Mouse (Mus musculus): ENCODE results near the gene Rps17. TPM values are rescaled to one million over a fixed set of nuclear protein-coding genes. Genes with fewer than 3 reads are reported as not detected.

Rps17 gene
- polyA plus RNA-seq, 1 experiment from 2014 or later, result 1,594 TPM

- H3K9me3 ChIP-seq (ENCODE audit: control insufficient read depth, low read length), result no peaks in the 10 kb centered on the region
- H3K4me1 ChIP-seq (replicated peaks; ENCODE audit: control insufficient read depth, insufficient read depth, low read length), result no peaks in the 10 kb centered on the region
- no peaks in the 10 kb centered on the region for H3K27me3 ChIP-seq (replicated peaks; ENCODE audit: control insufficient read depth, insufficient read depth, low read length)
- H3K4me3 ChIP-seq (ENCODE audit: low read depth, low read length), result no peak overlapping the region
- H3K27ac ChIP-seq (ENCODE audit: low read depth), result no peak overlapping the region
- DNase-seq (ENCODE audit: low spot score), result no peak
- 0 out of 2 replicates have a peak, but pooled peaks cover 11% of the 10 kb centered on the region for H3K36me3 ChIP-seq (ENCODE audit: control insufficient read depth, insufficient read depth, low read length)
- 83% methylated on average over 6 of the region's 6 CpGs for WGBS
- H3K4me2 ChIP-seq (ENCODE audit: low read length), result no peak overlapping the region
- no peak overlapping the region for H3K9ac ChIP-seq (ENCODE audit: low read length)
- ATAC-seq (replicated peaks; ENCODE audit: low FRiP score, low TSS enrichment, low read depth), result no peak
These were observed 18.2 kb downstream of the Rps17 start for GRCm38 (mm10) chr7:81326859-81327258.

- Histone ChIP-seq H3K36me3 (ENCODE audit: control insufficient read depth, insufficient read depth, low read length) (0 out of 2 replicates have a peak, but pooled peaks cover 9% of the 10 kb centered on the region), H3K4me1 (replicated peaks; ENCODE audit: control insufficient read depth, insufficient read depth, low read length) (no peaks in the 10 kb centered on the region), H3K9ac (ENCODE audit: low read length) (no peak overlapping the region), H3K4me3 (ENCODE audit: low read depth, low read length) (no peak overlapping the region), H3K9me3 (ENCODE audit: control insufficient read depth, low read length) (no peaks in the 10 kb centered on the region), H3K27ac (ENCODE audit: low read depth) (no peak overlapping the region), H3K4me2 (ENCODE audit: low read length) (no peak overlapping the region), H3K27me3 (replicated peaks; ENCODE audit: control insufficient read depth, insufficient read depth, low read length) (no peaks in the 10 kb centered on the region)
- DNase-seq (ENCODE audit: low spot score), result no peak
- WGBS, result 83% methylated on average over 12 of the region's 12 CpGs
- ATAC-seq (replicated peaks; ENCODE audit: low FRiP score, low TSS enrichment, low read depth), result no peak
These were observed 19.0 kb downstream of the Rps17 start for GRCm38 (mm10) chr7:81326043-81326442.

- WGBS, result 73% methylated on average over 5 of the region's 5 CpGs
- H3K27me3 ChIP-seq (replicated peaks; ENCODE audit: control insufficient read depth, insufficient read depth, low read length), result no peaks in the 10 kb centered on the region
- no peak for ATAC-seq (replicated peaks; ENCODE audit: low FRiP score, low TSS enrichment, low read depth)
- H3K27ac ChIP-seq (ENCODE audit: low read depth), result no peak overlapping the region
- DNase-seq (ENCODE audit: low spot score), result no peak
- no peaks in the 10 kb centered on the region for H3K9me3 ChIP-seq (ENCODE audit: control insufficient read depth, low read length)
- no peak overlapping the region for H3K4me3 ChIP-seq (ENCODE audit: low read depth, low read length)
- H3K4me2 ChIP-seq (ENCODE audit: low read length), result no peak overlapping the region
- H3K9ac ChIP-seq (ENCODE audit: low read length), result no peak overlapping the region
- H3K4me1 ChIP-seq (replicated peaks; ENCODE audit: control insufficient read depth, insufficient read depth, low read length), result no peaks in the 10 kb centered on the region
- no peaks in the 10 kb centered on the region for H3K36me3 ChIP-seq (ENCODE audit: control insufficient read depth, insufficient read depth, low read length)
These were observed 23.3 kb downstream of the Rps17 start for GRCm38 (mm10) chr7:81321776-81322175.

- H3K4me3 ChIP-seq (ENCODE audit: low read depth, low read length), result no peak overlapping the region
- no peak overlapping the region for H3K27ac ChIP-seq (ENCODE audit: low read depth)
- no peaks in the 10 kb centered on the region for H3K36me3 ChIP-seq (ENCODE audit: control insufficient read depth, insufficient read depth, low read length)
- H3K27me3 ChIP-seq (replicated peaks; ENCODE audit: control insufficient read depth, insufficient read depth, low read length), result no peaks in the 10 kb centered on the region
- ATAC-seq (replicated peaks; ENCODE audit: low FRiP score, low TSS enrichment, low read depth) (no peak), DNase-seq (ENCODE audit: low spot score) (no peak)
- H3K9me3 ChIP-seq (ENCODE audit: control insufficient read depth, low read length), result no peaks in the 10 kb centered on the region
- H3K4me1 ChIP-seq (replicated peaks; ENCODE audit: control insufficient read depth, insufficient read depth, low read length), result no peaks in the 10 kb centered on the region
- WGBS, result 63% methylated on average over 6 of the region's 6 CpGs
- no peak overlapping the region for H3K4me2 ChIP-seq (ENCODE audit: low read length)
- no peak overlapping the region for H3K9ac ChIP-seq (ENCODE audit: low read length)
These were observed 25.3 kb downstream of the Rps17 start for GRCm38 (mm10) chr7:81319749-81320148.

- no peak overlapping the region for H3K9ac ChIP-seq (ENCODE audit: low read length)
- H3K36me3 ChIP-seq (ENCODE audit: control insufficient read depth, insufficient read depth, low read length), result no peaks in the 10 kb centered on the region
- WGBS, result 63% methylated on average over 8 of the region's 8 CpGs
- no peaks in the 10 kb centered on the region for H3K4me1 ChIP-seq (replicated peaks; ENCODE audit: control insufficient read depth, insufficient read depth, low read length)
- H3K4me2 ChIP-seq (ENCODE audit: low read length), result no peak overlapping the region
- DNase-seq (ENCODE audit: low spot score) (no peak), ATAC-seq (replicated peaks; ENCODE audit: low FRiP score, low TSS enrichment, low read depth) (no peak)
- H3K27me3 ChIP-seq (replicated peaks; ENCODE audit: control insufficient read depth, insufficient read depth, low read length), result no peaks in the 10 kb centered on the region
- H3K9me3 ChIP-seq (ENCODE audit: control insufficient read depth, low read length), result no peaks in the 10 kb centered on the region
- H3K27ac ChIP-seq (ENCODE audit: low read depth), result no peak overlapping the region
- H3K4me3 ChIP-seq (ENCODE audit: low read depth, low read length), result no peak overlapping the region
These were observed 29.5 kb downstream of the Rps17 start for GRCm38 (mm10) chr7:81315583-81315982.

- Histone ChIP-seq H3K4me2 (ENCODE audit: low read length) (no peak overlapping the region), H3K36me3 (ENCODE audit: control insufficient read depth, insufficient read depth, low read length) (no peaks in the 10 kb centered on the region), H3K27me3 (replicated peaks; ENCODE audit: control insufficient read depth, insufficient read depth, low read length) (no peaks in the 10 kb centered on the region), H3K9me3 (ENCODE audit: control insufficient read depth, low read length) (no peaks in the 10 kb centered on the region), H3K9ac (ENCODE audit: low read length) (no peak overlapping the region), H3K4me1 (replicated peaks; ENCODE audit: control insufficient read depth, insufficient read depth, low read length) (no peaks in the 10 kb centered on the region), H3K27ac (ENCODE audit: low read depth) (no peak overlapping the region), H3K4me3 (ENCODE audit: low read depth, low read length) (no peak overlapping the region)
- DNase-seq (ENCODE audit: low spot score) (no peak), ATAC-seq (replicated peaks; ENCODE audit: low FRiP score, low TSS enrichment, low read depth) (no peak)
These were observed 33.5 kb downstream of the Rps17 start for GRCm38 (mm10) chr7:81311581-81311980.

- Histone ChIP-seq H3K4me3 (ENCODE audit: low read depth, low read length) (no peak overlapping the region), H3K4me2 (ENCODE audit: low read length) (no peak overlapping the region), H3K9me3 (ENCODE audit: control insufficient read depth, low read length) (no peaks in the 10 kb centered on the region), H3K36me3 (ENCODE audit: control insufficient read depth, insufficient read depth, low read length) (no peaks in the 10 kb centered on the region), H3K4me1 (replicated peaks; ENCODE audit: control insufficient read depth, insufficient read depth, low read length) (no peaks in the 10 kb centered on the region), H3K27me3 (replicated peaks; ENCODE audit: control insufficient read depth, insufficient read depth, low read length) (no peaks in the 10 kb centered on the region), H3K27ac (ENCODE audit: low read depth) (no peak overlapping the region), H3K9ac (ENCODE audit: low read length) (no peak overlapping the region)
- no peak for ATAC-seq (replicated peaks; ENCODE audit: low FRiP score, low TSS enrichment, low read depth)
- DNase-seq (ENCODE audit: low spot score), result no peak
- WGBS, result 97% methylated on average over 1 of the region's 1 CpGs
These were observed 33.9 kb downstream of the Rps17 start for GRCm38 (mm10) chr7:81311130-81311529.

- no peaks in the 10 kb centered on the region for H3K27me3 ChIP-seq (replicated peaks; ENCODE audit: control insufficient read depth, insufficient read depth, low read length)
- 88% methylated on average over 6 of the region's 6 CpGs for WGBS
- no peak for DNase-seq (ENCODE audit: low spot score)
- no peak for ATAC-seq (replicated peaks; ENCODE audit: low FRiP score, low TSS enrichment, low read depth)
- H3K4me3 ChIP-seq (ENCODE audit: low read depth, low read length), result no peak overlapping the region
- no peaks in the 10 kb centered on the region for H3K9me3 ChIP-seq (ENCODE audit: control insufficient read depth, low read length)
- H3K36me3 ChIP-seq (ENCODE audit: control insufficient read depth, insufficient read depth, low read length), result no peaks in the 10 kb centered on the region
- no peak overlapping the region for H3K9ac ChIP-seq (ENCODE audit: low read length)
- no peak overlapping the region for H3K27ac ChIP-seq (ENCODE audit: low read depth)
- no peak overlapping the region for H3K4me2 ChIP-seq (ENCODE audit: low read length)
- H3K4me1 ChIP-seq (replicated peaks; ENCODE audit: control insufficient read depth, insufficient read depth, low read length), result no peaks in the 10 kb centered on the region
These were observed 35.8 kb downstream of the Rps17 start for GRCm38 (mm10) chr7:81309247-81309646.

GRCm38 (mm10) chr7:81307735-81308134 lies 37.3 kb downstream of the Rps17 start:
- DNase-seq (ENCODE audit: low spot score) (no peak), ATAC-seq (replicated peaks; ENCODE audit: low FRiP score, low TSS enrichment, low read depth) (no peak)
- no peaks in the 10 kb centered on the region for H3K27me3 ChIP-seq (replicated peaks; ENCODE audit: control insufficient read depth, insufficient read depth, low read length)
- no peaks in the 10 kb centered on the region for H3K4me1 ChIP-seq (replicated peaks; ENCODE audit: control insufficient read depth, insufficient read depth, low read length)
- H3K4me2 ChIP-seq (ENCODE audit: low read length), result no peak overlapping the region
- WGBS, result 85% methylated on average over 8 of the region's 8 CpGs
- H3K4me3 ChIP-seq (ENCODE audit: low read depth, low read length), result no peak overlapping the region
- H3K36me3 ChIP-seq (ENCODE audit: control insufficient read depth, insufficient read depth, low read length), result no peaks in the 10 kb centered on the region
- H3K27ac ChIP-seq (ENCODE audit: low read depth), result no peak overlapping the region
- no peak overlapping the region for H3K9ac ChIP-seq (ENCODE audit: low read length)
- H3K9me3 ChIP-seq (ENCODE audit: control insufficient read depth, low read length), result no peaks in the 10 kb centered on the region

All from intestine, embryonic 14.5 days (tissue).